Mouse (Mus musculus): ENCODE results near the gene Plk5. TPM values are rescaled to one million over a fixed set of nuclear protein-coding genes. Genes with fewer than 3 reads are reported as not detected.
A peak's percentile ranks its signal among the peaks of the same experiment; 100 is the strongest.
"Not testable (repeated sequence)": the region's sequence is repeated elsewhere in the genome, so short reads cannot be mapped to it uniquely, and the experiment has no call there.

Gene Plk5
- polyA plus RNA-seq, 1 experiment: 0.05 TPM

- H3K27me3 ChIP-seq (ENCODE audit: control insufficient read depth, insufficient read depth, insufficient read length): no peaks in the 10 kb centered on the region
- H3ac ChIP-seq (ENCODE audit: control insufficient read depth, insufficient read length): no peak overlapping the region
- H3K36me3 ChIP-seq (ENCODE audit: control insufficient read depth, insufficient read depth): no peaks in the 10 kb centered on the region
- no peak overlapping the region for H3K4me3 ChIP-seq
- peak overlapping the region; percentile 10 for H3K4me2 ChIP-seq (ENCODE audit: low read depth)
- no peaks in the 10 kb centered on the region for H3K79me2 ChIP-seq (ENCODE audit: control insufficient read depth, insufficient read depth)
- TF ChIP-seq POLR2A (IDR thresholded peaks at IDR 0.05; ENCODE audit: insufficient read length, low read depth) (no peak), MAX (IDR thresholded peaks at IDR 0.05; ENCODE audit: low read depth) (no peak), POLR2AphosphoS2 (IDR thresholded peaks at IDR 0.05; ENCODE audit: insufficient read length, low read depth) (peak; percentile 4)
Measured at GRCm38 (mm10) chr10:80342305-80342748, 13.9 kb upstream of the Plk5 start.

- Histone ChIP-seq H3K36me3 (ENCODE audit: control insufficient read depth, insufficient read depth) (no peaks in the 10 kb centered on the region), H3K79me2 (ENCODE audit: control insufficient read depth, insufficient read depth) (no peaks in the 10 kb centered on the region), H3K4me2 (ENCODE audit: low read depth) (peak overlapping the region; percentile 59), H3K27me3 (ENCODE audit: control insufficient read depth, insufficient read depth, insufficient read length) (no peaks in the 10 kb centered on the region), H3K4me3 (no peak overlapping the region), H3ac (ENCODE audit: control insufficient read depth, insufficient read length) (no peak overlapping the region)
- no peak for TF ChIP-seq MYOG (IDR thresholded peaks at IDR 0.05; ENCODE audit: control insufficient read depth in 1 of 3, insufficient read depth in 1 of 3, insufficient read length in 2 of 3, low read depth in 2 of 3)
- TF ChIP-seq MYOD1 (IDR thresholded peaks at IDR 0.05; ENCODE audit: control insufficient read depth in 1 of 3, insufficient read length in 2 of 3, low read depth in 2 of 3): peak in 1 of 3 experiments; percentile 5
- TF ChIP-seq POLR2A (IDR thresholded peaks at IDR 0.05; ENCODE audit: insufficient read length, low read depth): peak; percentile 10
- no peak for TF ChIP-seq TCF12 (IDR thresholded peaks at IDR 0.05; ENCODE audit: insufficient read depth, poor library complexity, severe bottlenecking)
- TF ChIP-seq POLR2AphosphoS2 (IDR thresholded peaks at IDR 0.05; ENCODE audit: insufficient read length, low read depth): peak; percentile 12
- TF ChIP-seq USF1 (IDR thresholded peaks at IDR 0.05; ENCODE audit: low read depth): no peak
Measured at GRCm38 (mm10) chr10:80342749-80343424, 13.4 kb upstream of the Plk5 start.

GRCm38 (mm10) chr10:80343425-80343895 lies 12.8 kb upstream of the Plk5 start:
- H3K4me3 ChIP-seq: peak overlapping the region; percentile 20
- peak overlapping the region; percentile 59 for H3K4me2 ChIP-seq (ENCODE audit: low read depth)
- no peaks in the 10 kb centered on the region for H3K27me3 ChIP-seq (ENCODE audit: control insufficient read depth, insufficient read depth, insufficient read length)
- H3ac ChIP-seq (ENCODE audit: control insufficient read depth, insufficient read length): no peak overlapping the region
- no peaks in the 10 kb centered on the region for H3K36me3 ChIP-seq (ENCODE audit: control insufficient read depth, insufficient read depth)
- TF ChIP-seq MAX (IDR thresholded peaks at IDR 0.05; ENCODE audit: low read depth) (no peak), POLR2AphosphoS2 (IDR thresholded peaks at IDR 0.05; ENCODE audit: insufficient read length, low read depth) (peak; percentile 15), TCF3 (IDR thresholded peaks at IDR 0.05; ENCODE audit: insufficient read length, low read depth) (no peak)
- no peaks in the 10 kb centered on the region for H3K79me2 ChIP-seq (ENCODE audit: control insufficient read depth, insufficient read depth)

GRCm38 (mm10) chr10:80344131-80344661 lies 12.1 kb upstream of the Plk5 start:
- Histone ChIP-seq H3K4me2 (ENCODE audit: low read depth) (peak overlapping the region; percentile 59), H3ac (ENCODE audit: control insufficient read depth, insufficient read length) (no peak overlapping the region), H3K79me2 (ENCODE audit: control insufficient read depth, insufficient read depth) (no peaks in the 10 kb centered on the region), H3K4me3 (peak overlapping the region; percentile 20), H3K36me3 (ENCODE audit: control insufficient read depth, insufficient read depth) (no peaks in the 10 kb centered on the region), H3K27me3 (ENCODE audit: control insufficient read depth, insufficient read depth, insufficient read length) (no peaks in the 10 kb centered on the region)
- peak; percentile 40 for TF ChIP-seq POLR2AphosphoS2 (IDR thresholded peaks at IDR 0.05; ENCODE audit: insufficient read length, low read depth)
- no peak for TF ChIP-seq CEBPB (IDR thresholded peaks at IDR 0.05; ENCODE audit: insufficient read depth, poor library complexity, severe bottlenecking)
- TF ChIP-seq MYOG (IDR thresholded peaks at IDR 0.05; ENCODE audit: control insufficient read depth in 1 of 3, insufficient read depth in 1 of 3, insufficient read length in 2 of 3, low read depth in 2 of 3): peak in 1 of 3 experiments; percentile 44
- no peak for TF ChIP-seq SRF (IDR thresholded peaks at IDR 0.05; ENCODE audit: control insufficient read depth, insufficient read length, low read depth)
- no peak for TF ChIP-seq TCF12 (IDR thresholded peaks at IDR 0.05; ENCODE audit: insufficient read depth, poor library complexity, severe bottlenecking)
- no peak for TF ChIP-seq REST (IDR thresholded peaks at IDR 0.05; ENCODE audit: insufficient read depth, insufficient read length)
- TF ChIP-seq POLR2A (IDR thresholded peaks at IDR 0.05; ENCODE audit: insufficient read length, low read depth): no peak
- no peak for TF ChIP-seq MAX (IDR thresholded peaks at IDR 0.05; ENCODE audit: low read depth)
- peak in 1 of 3 experiments; percentile 9 for TF ChIP-seq MYOD1 (IDR thresholded peaks at IDR 0.05; ENCODE audit: control insufficient read depth in 1 of 3, insufficient read length in 2 of 3, low read depth in 2 of 3)
- no peak for TF ChIP-seq TCF3 (IDR thresholded peaks at IDR 0.05; ENCODE audit: insufficient read length, low read depth)
- no peak for TF ChIP-seq E2F4 (IDR thresholded peaks at IDR 0.05; ENCODE audit: insufficient read depth)
- TF ChIP-seq USF1 (IDR thresholded peaks at IDR 0.05; ENCODE audit: low read depth): no peak

GRCm38 (mm10) chr10:80345122-80345521 lies 11.1 kb upstream of the Plk5 start:
- Histone ChIP-seq H3K36me3 (ENCODE audit: control insufficient read depth, insufficient read depth) (no peaks in the 10 kb centered on the region), H3ac (ENCODE audit: control insufficient read depth, insufficient read length) (no peak overlapping the region), H3K27me3 (ENCODE audit: control insufficient read depth, insufficient read depth, insufficient read length) (no peaks in the 10 kb centered on the region), H3K79me2 (ENCODE audit: control insufficient read depth, insufficient read depth) (no peaks in the 10 kb centered on the region), H3K4me2 (ENCODE audit: low read depth) (peak overlapping the region; percentile 59), H3K4me3 (peak overlapping the region; percentile 20)
- peak in 1 of 3 experiments; percentile 82 for TF ChIP-seq MYOG (IDR thresholded peaks at IDR 0.05; ENCODE audit: control insufficient read depth in 1 of 3, insufficient read depth in 1 of 3, insufficient read length in 2 of 3, low read depth in 2 of 3)
- no peak for TF ChIP-seq TCF3 (IDR thresholded peaks at IDR 0.05; ENCODE audit: insufficient read length, low read depth)
- TF ChIP-seq SRF (IDR thresholded peaks at IDR 0.05; ENCODE audit: control insufficient read depth, insufficient read length, low read depth): no peak
- no peak for TF ChIP-seq MAX (IDR thresholded peaks at IDR 0.05; ENCODE audit: low read depth)
- no peak for TF ChIP-seq POLR2AphosphoS2 (IDR thresholded peaks at IDR 0.05; ENCODE audit: insufficient read length, low read depth)
- peak; percentile 0 for TF ChIP-seq POLR2A (IDR thresholded peaks at IDR 0.05; ENCODE audit: insufficient read length, low read depth)
- no peak for TF ChIP-seq REST (IDR thresholded peaks at IDR 0.05; ENCODE audit: insufficient read depth, insufficient read length)
- peak in 2 of 3 experiments; percentile 18 to 76 for TF ChIP-seq MYOD1 (IDR thresholded peaks at IDR 0.05; ENCODE audit: control insufficient read depth in 1 of 3, insufficient read length in 2 of 3, low read depth in 2 of 3)
- TF ChIP-seq E2F4 (IDR thresholded peaks at IDR 0.05; ENCODE audit: insufficient read depth): no peak

GRCm38 (mm10) chr10:80345929-80346328 lies 10.3 kb upstream of the Plk5 start:
- H3K4me3 ChIP-seq; H3ac ChIP-seq (ENCODE audit: control insufficient read depth, insufficient read length); H3K27me3 ChIP-seq (ENCODE audit: control insufficient read depth, insufficient read depth, insufficient read length); H3K36me3 ChIP-seq (ENCODE audit: control insufficient read depth, insufficient read depth); H3K79me2 ChIP-seq (ENCODE audit: control insufficient read depth, insufficient read depth): not testable (repeated sequence)
- H3K4me2 ChIP-seq (ENCODE audit: low read depth): peak overlapping the region; percentile 59

Measured in myocyte (in vitro differentiated cells).